Comparison of ENCODE assay signal across 8 mouse cellular contexts in the genomic region with DNA sequence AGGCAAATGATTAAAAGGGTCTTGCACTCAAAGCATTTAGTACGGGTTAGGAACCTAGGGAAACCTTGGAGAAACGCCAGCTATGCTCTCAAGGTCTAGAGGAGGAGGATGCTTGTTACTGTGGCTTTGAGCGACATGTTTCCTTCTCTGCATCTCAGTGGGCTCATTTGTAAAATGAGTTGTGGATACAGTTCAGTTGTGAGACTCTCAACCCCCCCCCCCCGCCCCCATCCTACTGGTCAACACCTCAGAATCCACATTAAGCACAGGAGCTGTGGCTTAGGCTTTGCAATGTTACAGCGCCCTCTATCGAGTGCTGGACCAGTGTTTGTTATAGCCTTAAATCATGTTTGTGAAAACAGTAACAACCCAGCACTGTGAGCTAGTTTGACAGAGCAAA. TPM values are rescaled to one million over a fixed set of nuclear protein-coding genes. Genes with fewer than 3 reads are reported as not detected.
DNase-seq lines count a peak whose midpoint lies in the region; ATAC-seq and TF ChIP-seq lines count a peak whose summit lies in the region.

No protein-coding gene starts in this region.

- no peaks in the 10 kb centered on the region for H3K27me3 ChIP-seq in ES-Bruce4 (ENCODE audit: control insufficient read depth, insufficient read depth, low read length, poor library complexity, severe bottlenecking)
- no peaks in the 10 kb centered on the region for H3K27me3 ChIP-seq in heart, postnatal 0 days (ENCODE audit: control insufficient read depth, insufficient read depth, low read length)
- H3K27me3 ChIP-seq in neural tube, embryonic 14.5 days (ENCODE audit: control insufficient read depth, insufficient read depth, low read length), result no peaks in the 10 kb centered on the region

- no peak for TF ChIP-seq POLR2A in ES-Bruce4 (IDR thresholded peaks at IDR 0.05; ENCODE audit: insufficient read depth, low read length)
- no peak for TF ChIP-seq POLR2A in bone marrow macrophage, adult 2 months (IDR thresholded peaks at IDR 0.05; ENCODE audit: borderline replicate concordance, low read depth, low read length)

- peak; percentile 30 for TF ChIP-seq CTCF in ES-Bruce4 (IDR thresholded peaks at IDR 0.05; ENCODE audit: low read depth, low read length)
- TF ChIP-seq CTCF in bone marrow macrophage, adult 2 months (IDR thresholded peaks at IDR 0.05; ENCODE audit: low read depth, low read length), result peak; percentile 59; the same call in 1 of the 2 replicates
- peak; percentile 74 for TF ChIP-seq CTCF in heart, postnatal 0 days (IDR thresholded peaks at IDR 0.05; ENCODE audit: low read depth)

- no peak overlapping the region for H3K27ac ChIP-seq in ES-Bruce4 (ENCODE audit: insufficient read depth, low read length)
- H3K27ac ChIP-seq in bone marrow macrophage, adult 2 months (ENCODE audit: insufficient read depth, low read depth, low read length), result no peak overlapping the region
- no peak overlapping the region for H3K27ac ChIP-seq in heart, postnatal 0 days (ENCODE audit: low read depth)
- no peak overlapping the region for H3K27ac ChIP-seq in neural tube, embryonic 14.5 days (ENCODE audit: low read depth, low read length)

- H3K4me1 ChIP-seq in ES-Bruce4 (ENCODE audit: control insufficient read depth, insufficient read depth, low read length), result no peaks in the 10 kb centered on the region
- peaks cover 7% of the 10 kb centered on the region; the same call in 1 of the 2 replicates for H3K4me1 ChIP-seq in bone marrow macrophage, adult 2 months (ENCODE audit: control insufficient read depth, insufficient read depth, low read length)
- H3K4me1 ChIP-seq in heart, postnatal 0 days (ENCODE audit: control insufficient read depth, insufficient read depth), result no peaks in the 10 kb centered on the region
- no peaks in the 10 kb centered on the region for H3K4me1 ChIP-seq in neural tube, embryonic 14.5 days (ENCODE audit: control insufficient read depth, insufficient read depth, low read length)

- DNase-seq in heart, postnatal 0 days (ENCODE audit: low spot score), result peak; percentile 50
- DNase-seq in kidney, postnatal 4 days, result peak; percentile 75 to 82
- peak; percentile 67 to 77 for DNase-seq in lung, adult 18-20 months
- DNase-seq in thymus, postnatal 10 days (ENCODE audit: low spot score in 2 of 2), result peak; percentile 12 to 61

- no peaks in the 10 kb centered on the region for H3K36me3 ChIP-seq in ES-Bruce4 (ENCODE audit: control insufficient read depth, insufficient read depth, low read length, poor library complexity, severe bottlenecking)
- H3K36me3 ChIP-seq in heart, postnatal 0 days (replicated peaks; ENCODE audit: control insufficient read depth, insufficient read depth, low read length), result no peaks in the 10 kb centered on the region
- H3K36me3 ChIP-seq in neural tube, embryonic 14.5 days (ENCODE audit: control insufficient read depth, insufficient read depth, low read length), result no peaks in the 10 kb centered on the region

- H3K9ac ChIP-seq in ES-Bruce4 (ENCODE audit: low read depth, poor library complexity, severe bottlenecking), result no peak overlapping the region
- no peak overlapping the region for H3K9ac ChIP-seq in heart, postnatal 0 days (replicated peaks; ENCODE audit: low read depth, low read length)
- no peak overlapping the region for H3K9ac ChIP-seq in neural tube, embryonic 14.5 days (replicated peaks; ENCODE audit: low read depth, low read length)

- H3K4me3 ChIP-seq in ES-Bruce4 (ENCODE audit: low read depth, low read length), result no peak overlapping the region
- no peak overlapping the region for H3K4me3 ChIP-seq in bone marrow macrophage, adult 2 months (ENCODE audit: insufficient read depth, low read length)
- H3K4me3 ChIP-seq in heart, postnatal 0 days (ENCODE audit: low read depth, low read length), result no peak overlapping the region
- H3K4me3 ChIP-seq in neural tube, embryonic 14.5 days (ENCODE audit: low read depth, low read length), result no peak overlapping the region

- ATAC-seq in erythroblast, adult 5-6 weeks (replicated peaks; ENCODE audit: low FRiP score, poor library complexity, severe bottlenecking), result peak; percentile 84
- ATAC-seq in heart, postnatal 0 days (ENCODE audit: insufficient read depth, low read depth), result peak; percentile 63; the same call in 1 of the 2 replicates
- peak; percentile 58; the same call in 1 of the 2 replicates for ATAC-seq in neural tube, embryonic 14.5 days (ENCODE audit: low read depth)

- 8% methylated on average over 6 of the region's 6 CpGs for WGBS in heart, postnatal 0 days
- 12% methylated on average over 6 of the region's 6 CpGs for WGBS in neural tube, embryonic 14.5 days

- H3K9me3 ChIP-seq in ES-Bruce4 (replicated peaks; ENCODE audit: control insufficient read depth, insufficient read depth, low read length, poor library complexity, severe bottlenecking), result no peaks in the 10 kb centered on the region
- H3K9me3 ChIP-seq in heart, postnatal 0 days (replicated peaks; ENCODE audit: control insufficient read depth, low read length), result no peaks in the 10 kb centered on the region
- H3K9me3 ChIP-seq in neural tube, embryonic 14.5 days (ENCODE audit: control insufficient read depth, low read length), result no peaks in the 10 kb centered on the region

- H3K4me2 ChIP-seq in heart, postnatal 0 days (ENCODE audit: low read depth, low read length), result peak overlapping the region; percentile 9; the same call in 1 of the 2 replicates
- H3K4me2 ChIP-seq in neural tube, embryonic 14.5 days (ENCODE audit: low read depth, low read length), result no peak overlapping the region

- TF ChIP-seq EP300 in ES-Bruce4 (IDR thresholded peaks at IDR 0.05; ENCODE audit: insufficient read depth, low read depth, low read length), result no peak
- TF ChIP-seq EP300 in heart, postnatal 0 days (IDR thresholded peaks at IDR 0.05; ENCODE audit: low read depth), result no peak

RNA-seq across cellular contexts. Expression of a gene that starts 44.5 kb away (rescaled TPM):
- 5.5 and 5.9 TPM in 2 replicates for polyA plus RNA-seq in ES-Bruce4 (2011; ENCODE audit: insufficient read depth, insufficient read length, low read depth, missing spikeins)
- polyA plus RNA-seq in bone marrow macrophage, adult 2 months (2012; ENCODE audit: insufficient read depth, insufficient read length, missing spikeins), result 204 and 241 TPM in 2 replicates
- 9.2 and 21.1 TPM in 2 replicates for total RNA-seq in erythroblast, adult 5-6 weeks (2015; ENCODE audit: low replicate concordance)
- total RNA-seq in erythroblast, adult 5-6 weeks (2017; ENCODE audit: low replicate concordance), result 11.3 and 18.7 TPM in 2 replicates
- total RNA-seq in heart, postnatal 0 days (2014; rRNA removed; ENCODE audit: low replicate concordance), result 5.6 and 6.8 TPM in 2 replicates
- polyA plus RNA-seq in heart, postnatal 0 days (2015; fragmentation: Nextera tagmentation; extraction: Ambion mirVana), result 0.56 and 0.58 TPM in 2 replicates
- 9.3 and 9.7 TPM in 2 replicates for polyA plus RNA-seq in neural tube, embryonic 14.5 days (2014; fragmentation: Nextera tagmentation; extraction: Ambion mirVana)

RNA-seq across cellular contexts. Expression of a gene that starts 52.1 kb away (rescaled TPM):
- polyA plus RNA-seq in ES-Bruce4 (2011; ENCODE audit: insufficient read depth, insufficient read length, low read depth, missing spikeins), result 133 TPM in 2 replicates
- 18.4 and 21.9 TPM in 2 replicates for polyA plus RNA-seq in bone marrow macrophage, adult 2 months (2012; ENCODE audit: insufficient read depth, insufficient read length, missing spikeins)
- 23.6 and 64.4 TPM in 2 replicates for total RNA-seq in erythroblast, adult 5-6 weeks (2015; ENCODE audit: low replicate concordance)
- 23.7 and 37.6 TPM in 2 replicates for total RNA-seq in erythroblast, adult 5-6 weeks (2017; ENCODE audit: low replicate concordance)
- total RNA-seq in heart, postnatal 0 days (2014; rRNA removed; ENCODE audit: low replicate concordance), result 13.4 and 13.6 TPM in 2 replicates
- polyA plus RNA-seq in heart, postnatal 0 days (2015; fragmentation: Nextera tagmentation; extraction: Ambion mirVana), result 8.3 and 9.7 TPM in 2 replicates
- polyA plus RNA-seq in neural tube, embryonic 14.5 days (2014; fragmentation: Nextera tagmentation; extraction: Ambion mirVana), result 29.2 and 30.5 TPM in 2 replicates

Comparison
In these comparisons a context has a peak if more than half of its experiments do, and no peak if none do; other contexts are left out.
1. RNA of a gene that starts 44.5 kb away (polyA plus RNA-seq): 204 to 241 TPM in bone marrow macrophage, adult 2 months; 9.3 to 9.7 TPM in neural tube, embryonic 14.5 days, 5.5 to 5.9 TPM in ES-Bruce4 and 0.56 to 0.58 TPM in heart, postnatal 0 days; every median in the first group is over 10 times any median in the second.
2. Peak in every context shown above with its lines, with median percentiles within 50 percentile points of each other: CTCF ChIP-seq, ATAC-seq and DNase-seq.